Mouse (Mus musculus) cerebellum, adult (tissue): Measurements from ENCODE around the gene Erfe.
A peak's percentile ranks its signal among the peaks of the same experiment; 100 is the strongest.

ENCODE experiments used
- ATAC-seq: cut with Nextera tagmentation; 2 replicates; pipeline ENCODE4 v1.9.2; 2017; ENCODE audit warnings: mild to moderate bottlenecking, moderate library complexity, mixed read lengths; ENCODE audit not compliant: insufficient number of reproducible peaks, low FRiP score, low TSS enrichment

The Erfe gene

DNA sequence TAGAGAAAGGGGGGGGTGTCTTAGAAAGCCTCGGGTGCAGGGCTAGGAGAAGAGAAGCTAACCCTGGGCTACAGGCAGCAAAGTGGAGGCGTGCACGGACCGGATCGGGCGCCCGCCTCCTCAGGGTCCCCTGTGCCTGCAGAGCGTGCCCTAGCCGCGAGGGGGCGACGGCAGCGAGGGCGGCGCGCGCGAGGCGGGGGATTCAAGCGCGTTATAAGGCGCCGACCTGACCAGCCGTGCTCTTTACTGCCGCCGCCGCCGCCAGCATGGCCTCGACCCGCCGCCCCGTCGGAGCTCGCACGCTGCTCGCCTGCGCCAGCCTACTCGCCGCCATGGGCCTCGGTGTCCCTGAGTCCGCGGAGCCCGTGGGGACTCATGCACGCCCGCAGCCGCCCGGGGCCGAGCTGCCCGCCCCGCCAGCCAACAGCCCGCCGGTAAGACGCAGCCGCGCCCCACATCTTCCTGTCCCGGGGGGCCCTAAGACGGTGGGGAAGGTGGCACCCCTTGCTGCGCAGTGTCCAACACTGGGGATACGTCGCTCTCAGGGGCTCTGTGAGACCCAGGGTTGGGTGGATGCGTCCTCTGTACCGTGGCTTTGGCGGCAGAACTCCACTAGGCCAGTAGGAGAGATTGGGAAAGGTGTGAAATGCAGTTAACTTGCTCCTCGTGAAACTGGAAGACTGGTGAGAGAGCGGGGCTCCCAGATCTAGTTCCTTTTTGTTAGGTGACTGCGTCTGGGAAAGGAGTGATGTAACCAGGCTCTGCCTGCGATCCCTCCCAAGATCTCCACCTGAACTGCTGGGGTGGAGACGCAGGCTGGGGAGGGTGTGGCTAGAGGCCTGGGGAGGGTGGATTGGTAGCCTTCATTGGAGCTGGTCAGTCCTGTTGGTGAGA is at the start of gene Erfe:
TSS of gene Erfe (plus strand) at position 216 of the 894 bp plus-strand sequence.
- no peak for ATAC-seq

GRCm38 (mm10) chr1:91317656-91318055 is 48.6 kb upstream of the Erfe start:
- no peak for ATAC-seq

DNA sequence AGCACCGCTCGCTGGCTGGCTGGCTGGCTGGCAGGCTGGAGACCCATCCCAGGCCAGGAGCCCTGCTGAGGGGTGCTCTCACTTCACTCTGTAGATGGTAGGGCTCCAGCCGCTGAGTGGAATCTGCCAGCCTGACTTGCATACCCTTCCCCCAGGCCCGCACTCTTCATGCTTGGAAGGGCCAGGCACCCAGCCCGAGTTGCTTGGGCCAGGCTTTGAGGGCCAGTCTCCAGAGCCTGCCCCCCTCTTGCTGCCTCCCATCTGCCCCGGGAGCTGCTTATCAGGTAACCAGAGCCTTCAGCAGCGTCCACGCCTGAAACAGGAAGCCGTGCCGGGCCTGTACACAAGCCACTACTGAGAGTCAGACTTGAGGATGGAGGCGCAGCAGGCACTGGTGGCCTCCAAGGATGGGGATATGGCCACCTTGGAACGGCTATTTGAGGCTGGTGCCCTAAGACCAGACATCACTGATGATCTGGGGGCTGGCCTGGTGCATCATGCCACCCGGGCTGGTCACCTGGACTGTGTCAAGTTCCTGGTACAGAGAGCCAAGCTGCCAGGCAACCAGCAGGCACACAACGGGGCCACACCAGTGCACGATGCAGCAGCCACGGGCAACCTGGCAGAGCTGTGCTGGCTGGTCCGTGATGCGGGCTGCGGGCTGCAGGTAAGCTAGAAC is 44.3 kb upstream of the Erfe start, which contains the start of gene Espnl:
TSS of gene Espnl (plus strand) at position 316 of the 679 bp plus-strand sequence.
- peak; percentile 50 for ATAC-seq

- no peak for ATAC-seq
Observed at GRCm38 (mm10) chr1:91324646-91325045, 41.6 kb upstream of the Erfe start.

- no peak for ATAC-seq
Observed at GRCm38 (mm10) chr1:91325488-91326042, 40.7 kb upstream of the Erfe start.

DNA sequence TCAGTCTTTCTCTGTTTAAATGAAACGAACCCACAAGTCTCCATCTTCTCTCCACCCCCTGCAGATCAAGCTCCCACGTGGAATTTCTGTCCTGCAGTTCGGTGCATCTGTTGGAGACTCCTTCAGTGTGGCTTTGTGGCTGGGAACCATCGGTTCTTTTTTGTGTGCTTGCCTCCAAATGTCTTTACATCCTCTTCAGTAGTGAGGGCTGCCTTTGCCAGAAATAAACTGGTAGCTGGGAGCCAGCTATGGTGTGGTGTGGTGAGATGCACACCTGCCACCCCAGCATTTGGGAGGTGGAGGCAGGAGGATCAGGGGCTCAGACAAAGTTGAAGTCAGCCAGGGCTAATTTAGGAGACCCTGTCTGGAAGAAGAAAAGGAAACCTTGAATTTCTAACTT is 34.1 kb upstream of the Erfe start:
- no peak for ATAC-seq

DNA sequence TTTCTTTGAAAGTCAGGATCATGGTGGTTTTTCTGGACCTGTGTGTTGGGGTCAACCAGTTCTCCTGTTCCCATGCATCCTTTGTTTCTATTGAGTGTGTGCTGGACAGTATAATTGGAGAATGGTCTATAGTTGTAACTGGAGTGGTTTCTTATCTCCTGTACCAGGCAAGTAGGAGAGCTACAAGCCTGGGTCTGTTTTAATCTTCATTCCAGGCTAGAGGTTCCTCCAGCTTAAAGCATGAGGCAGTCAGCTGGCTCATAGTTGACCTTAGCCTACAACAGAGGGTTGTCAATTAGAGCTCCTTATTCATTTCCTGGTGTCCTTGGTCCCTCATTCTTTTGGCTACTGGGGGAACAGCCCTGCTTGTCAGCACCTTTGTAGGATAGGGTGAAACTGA is 32.6 kb upstream of the Erfe start:
- ATAC-seq, result no peak

DNA sequence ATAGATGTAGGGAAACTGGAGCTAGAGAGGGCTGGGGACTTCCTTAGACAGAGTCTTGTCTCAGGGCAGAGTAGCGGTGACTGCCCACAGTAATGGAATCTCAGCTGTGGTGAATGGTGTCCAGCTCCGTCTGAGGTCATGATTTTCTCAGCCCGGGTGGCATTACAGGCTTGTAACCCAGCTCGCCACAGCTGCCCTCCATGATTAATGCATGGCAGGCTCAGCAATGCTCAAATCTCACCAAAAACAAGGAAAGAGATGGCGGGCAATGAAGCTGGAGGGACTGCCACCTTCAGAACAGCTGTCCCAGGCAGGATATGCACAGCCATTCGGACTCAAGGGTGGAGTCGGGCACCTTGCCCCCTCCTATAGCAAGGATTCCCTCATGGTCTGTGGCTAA is 28.9 kb upstream of the Erfe start:
- no peak for ATAC-seq

DNA sequence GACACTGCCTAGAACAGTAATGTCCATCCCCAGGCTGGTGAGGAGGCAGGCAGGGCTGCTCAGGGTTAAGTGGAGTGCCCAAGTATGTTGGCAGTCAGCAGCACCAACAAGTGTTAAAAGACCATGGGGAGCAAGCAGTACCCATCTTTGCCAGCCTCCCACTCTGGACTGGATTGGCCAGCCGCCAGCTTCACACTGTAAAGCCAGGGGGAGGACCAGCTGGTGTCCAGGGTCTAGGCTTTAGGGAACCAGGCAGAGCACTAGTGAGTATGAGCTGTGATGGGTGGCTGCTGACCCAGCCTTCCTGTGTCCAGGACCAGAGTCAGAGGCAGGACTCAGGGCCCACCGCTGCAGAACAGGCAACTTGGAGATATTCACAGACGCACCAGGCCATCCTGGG is 22.2 kb upstream of the Erfe start:
- no peak for ATAC-seq

- ATAC-seq, result no peak
Observed at GRCm38 (mm10) chr1:91344921-91345685, 21.1 kb upstream of the Erfe start.

GRCm38 (mm10) chr1:91346892-91347291 is 19.3 kb upstream of the Erfe start:
- ATAC-seq, result peak; percentile 79

GRCm38 (mm10) chr1:91350841-91351240 is 15.4 kb upstream of the Erfe start, which contains the start of gene Klhl30:
Gene Klhl30 (plus strand): TSS chr1:91351016.
- no peak for ATAC-seq

GRCm38 (mm10) chr1:91351249-91351648 is 15.0 kb upstream of the Erfe start:
- ATAC-seq, result no peak

DNA sequence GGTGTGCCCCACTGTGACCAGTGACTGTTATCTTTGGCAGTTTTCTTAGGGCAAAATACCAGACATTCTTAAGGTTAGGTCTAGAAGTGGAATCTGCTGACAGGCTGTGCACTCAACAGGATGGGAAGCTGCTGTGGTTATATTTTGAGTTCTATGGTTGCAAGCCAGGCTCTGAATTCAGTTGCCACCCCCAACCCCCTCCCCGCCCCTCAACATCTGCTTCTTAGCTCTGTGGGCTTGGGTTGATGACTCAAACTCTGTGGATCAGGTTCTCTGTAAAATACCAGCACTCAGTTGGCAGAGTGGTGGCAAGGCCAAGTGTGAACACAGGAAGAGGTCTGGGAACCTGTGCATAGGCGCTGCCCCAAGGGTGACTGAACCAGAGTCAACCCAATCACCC is 14.0 kb upstream of the Erfe start:
- ATAC-seq, result no peak

GRCm38 (mm10) chr1:91356105-91356504 is 10.1 kb upstream of the Erfe start:
- no peak for ATAC-seq

- no peak for ATAC-seq
Observed at GRCm38 (mm10) chr1:91362113-91362512, 4.1 kb upstream of the Erfe start.

DNA sequence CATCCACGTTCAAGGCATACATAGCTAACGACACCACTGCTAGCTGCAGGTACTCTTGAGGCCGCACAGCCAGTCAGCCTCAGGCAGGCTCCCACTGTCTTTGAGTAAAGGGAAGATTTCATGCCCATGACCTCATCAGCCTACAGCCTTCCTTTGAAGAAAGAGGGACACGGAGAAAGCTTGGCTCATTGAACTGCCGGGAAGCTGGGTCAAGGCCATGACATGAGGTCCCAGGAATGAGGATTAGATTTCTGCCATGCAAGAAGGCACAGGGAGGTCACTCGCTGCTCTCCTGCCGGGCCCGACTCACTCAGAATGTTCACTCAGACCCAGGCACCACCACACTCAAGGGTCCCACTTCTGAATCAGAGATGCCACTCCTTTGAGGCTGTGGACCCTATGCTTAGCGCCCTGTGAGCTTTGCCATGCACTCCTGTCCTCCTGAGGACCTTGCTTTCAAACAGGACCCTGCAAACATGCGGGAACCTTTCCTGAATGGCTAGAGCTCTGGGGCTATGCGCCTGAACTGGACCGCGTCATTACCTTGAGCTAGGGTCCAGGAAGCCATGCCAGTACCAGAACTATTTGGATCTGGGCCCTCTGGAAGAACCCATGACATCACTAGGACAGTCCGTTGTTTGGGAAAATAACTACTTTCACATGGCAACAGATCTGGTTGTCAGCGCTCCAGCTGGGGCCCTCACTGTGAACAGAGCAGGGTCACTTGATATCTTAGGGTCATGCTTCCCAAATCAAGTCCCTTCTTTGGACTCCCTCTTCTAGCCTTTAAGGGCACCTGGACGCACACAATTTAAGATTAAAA is 1.2 kb upstream of the Erfe start:
- ATAC-seq, result no peak

GRCm38 (mm10) chr1:91365816-91366214 is 415 bp upstream of the Erfe start:
- ATAC-seq, result no peak

DNA sequence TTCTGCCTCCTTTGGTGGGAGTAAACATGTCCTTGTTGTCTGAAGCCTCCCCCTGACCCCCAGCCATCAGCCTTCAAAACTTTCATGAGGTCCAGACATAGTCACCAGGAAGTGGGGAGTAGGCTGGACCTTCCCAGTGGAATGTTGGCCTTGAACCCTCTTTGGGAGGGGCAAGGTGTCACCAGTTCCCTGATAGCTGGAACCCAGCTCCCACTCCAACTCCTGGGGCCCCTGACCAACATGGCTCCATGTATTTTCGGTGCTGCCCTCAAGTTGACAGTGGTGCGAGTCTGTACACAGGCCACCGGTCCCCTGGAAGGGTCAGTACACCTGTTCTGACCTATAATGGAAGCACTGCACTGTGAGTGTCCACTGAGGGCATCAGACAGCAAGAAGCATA is 1.1 kb downstream of the Erfe start:
- no peak for ATAC-seq

- ATAC-seq, result no peak
Observed at GRCm38 (mm10) chr1:91369408-91369807, 3.2 kb downstream of the Erfe start.
